Mouse (Mus musculus) heart, adult 9 months (tissue): ENCODE results near the gene Ier2.
"Not testable (repeated sequence)": the region's sequence is repeated elsewhere in the genome, so short reads cannot be mapped to it uniquely, and the experiment has no call there.

ENCODE experiments used
- DNase-seq, 2 experiments: peaks; one replicate each; pipeline ENCODE4 v3.0.0; 2022; ENCODE audit warnings: low spot score in 2 of 2

Ier2 gene

DNA sequence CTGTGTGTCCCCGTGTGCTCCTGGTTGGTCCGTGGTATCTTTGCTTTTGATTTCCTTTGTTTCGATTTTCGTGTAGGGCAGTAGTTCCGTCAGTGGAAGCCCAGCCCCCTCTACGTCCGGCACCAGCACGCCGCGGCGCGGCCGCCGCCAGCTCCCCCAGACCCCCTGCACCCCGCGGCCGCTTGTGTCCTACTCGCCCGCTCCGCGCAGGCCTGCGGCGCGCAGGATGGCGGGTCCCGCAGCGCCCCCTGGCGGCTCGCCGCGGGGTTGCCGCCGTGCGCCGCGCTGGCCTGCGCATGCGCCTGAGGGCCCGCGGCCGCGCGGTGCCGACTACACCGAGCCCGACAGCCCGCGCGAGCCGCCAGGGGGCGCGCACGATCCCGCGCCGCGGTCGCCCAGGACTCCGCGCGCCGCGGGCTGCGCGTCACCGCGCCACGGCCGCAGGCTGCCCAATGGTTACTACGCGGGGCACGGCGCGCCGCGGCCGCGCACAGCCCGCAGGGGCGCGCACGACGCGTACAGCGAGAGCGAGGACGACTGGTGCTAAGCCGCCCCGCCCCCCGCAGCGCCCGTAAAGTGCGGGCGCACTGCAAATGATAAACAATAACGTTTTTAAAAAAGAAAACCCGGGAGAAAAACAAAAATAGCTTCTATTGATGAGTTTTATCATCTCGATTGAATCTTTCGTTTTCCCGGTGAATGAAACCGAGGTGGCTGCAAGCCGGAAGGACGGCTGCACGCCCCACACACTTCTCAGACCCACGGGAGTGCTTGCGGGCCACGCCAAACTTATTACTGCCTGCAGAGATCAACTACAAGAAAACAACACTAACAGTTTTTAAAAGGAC, 23.3 kb downstream of the Ier2 start:
- DNase-seq: peak; percentile 94 to 95

GRCm38 (mm10) chr8:84638555-84639161, 24.0 kb downstream of the Ier2 start:
- DNase-seq: peak in 1 of 2 experiments; percentile 51

GRCm38 (mm10) chr8:84637946-84638554, 24.6 kb downstream of the Ier2 start:
- DNase-seq: no peak

GRCm38 (mm10) chr8:84636051-84636691, 26.5 kb downstream of the Ier2 start:
- no peak for DNase-seq

DNA sequence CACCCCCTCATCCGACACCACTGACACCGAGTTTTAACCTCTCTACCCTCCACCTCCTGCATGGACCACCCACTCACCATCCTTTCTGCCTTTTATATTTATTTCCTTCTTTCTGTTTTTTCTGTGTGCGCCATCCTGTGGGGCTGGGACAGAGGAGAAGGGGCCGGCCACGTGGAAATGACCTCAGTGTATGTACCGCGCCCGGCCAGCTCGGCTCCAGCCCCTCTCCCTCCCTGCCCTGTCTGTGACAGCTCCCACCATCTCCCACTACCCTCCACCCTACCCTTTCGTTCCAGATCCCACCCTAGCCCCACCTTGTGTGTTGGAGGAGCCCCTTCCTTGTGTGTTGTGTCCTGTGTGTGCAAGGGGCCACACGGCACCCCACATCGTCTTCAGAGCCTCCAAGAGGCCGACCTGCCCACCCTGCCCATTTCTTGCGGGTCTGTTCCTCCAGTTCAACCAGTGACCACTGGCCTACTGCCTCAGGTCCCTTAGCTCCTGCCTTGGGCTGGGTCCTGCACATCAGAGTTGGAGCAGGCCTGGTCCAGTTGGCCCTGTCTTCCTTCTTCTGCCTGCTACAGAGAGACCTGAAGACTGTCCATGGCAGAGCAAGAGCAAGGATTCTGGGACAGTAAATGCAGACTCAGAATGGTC, 27.1 kb downstream of the Ier2 start:
- no peak for DNase-seq

GRCm38 (mm10) chr8:84634849-84635304, 27.8 kb downstream of the Ier2 start:
- peak; percentile 65 to 69 for DNase-seq

- DNase-seq: no peak
These were observed 28.6 kb downstream of the Ier2 start for GRCm38 (mm10) chr8:84633841-84634584.

GRCm38 (mm10) chr8:84631813-84632212, 30.8 kb downstream of the Ier2 start:
- DNase-seq: no peak

GRCm38 (mm10) chr8:84630145-84630544, 32.5 kb downstream of the Ier2 start:
- DNase-seq: no peak

- DNase-seq: no peak
These were observed 33.1 kb downstream of the Ier2 start for GRCm38 (mm10) chr8:84629586-84629985.

- DNase-seq: not testable (repeated sequence)
These were observed 39.2 kb downstream of the Ier2 start for GRCm38 (mm10) chr8:84623425-84623824.

DNA sequence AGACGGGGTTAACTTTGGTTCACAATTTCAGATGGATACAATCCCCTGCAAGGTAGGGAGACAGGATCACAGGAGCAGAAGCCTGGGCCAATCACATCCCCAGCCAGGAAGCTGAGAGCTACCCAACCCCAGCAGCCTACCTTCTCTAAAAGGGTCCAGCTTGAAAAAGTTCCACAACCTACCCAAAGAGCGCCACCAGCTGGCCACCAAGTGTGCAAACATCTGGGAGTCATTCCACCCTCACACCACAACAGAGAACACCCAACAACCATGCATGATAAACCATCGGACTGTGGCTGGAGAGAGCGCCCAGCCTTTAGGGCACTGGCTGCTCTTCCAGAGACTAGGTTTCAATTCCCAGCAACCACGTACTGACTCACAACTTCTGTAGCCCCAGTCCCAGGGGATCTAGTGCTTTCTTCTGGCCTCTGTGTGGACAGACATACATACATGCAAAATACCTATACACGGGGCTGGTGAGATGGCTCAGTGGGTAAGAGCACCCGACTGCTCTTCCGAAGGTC, 41.5 kb downstream of the Ier2 start:
- DNase-seq: no peak

DNA sequence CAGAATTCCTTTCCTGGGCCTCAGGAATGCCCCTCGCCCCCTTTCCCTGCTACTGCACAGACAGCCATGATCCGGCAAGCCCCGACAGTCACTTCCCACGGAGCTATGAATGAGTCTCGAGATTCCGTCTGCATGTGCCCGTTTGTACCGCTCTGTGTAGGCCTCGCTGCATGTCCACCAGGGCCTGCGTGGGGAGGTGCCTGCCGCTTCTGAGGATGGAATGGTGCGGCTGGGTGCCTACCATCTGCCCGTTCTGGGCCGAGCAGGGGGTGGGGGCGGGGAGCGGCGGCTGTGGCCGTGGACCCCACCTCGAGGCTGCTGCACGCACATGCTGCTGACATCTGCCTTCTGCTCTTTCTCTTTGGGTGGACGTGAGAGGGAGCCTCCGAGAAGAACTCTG, 45.6 kb downstream of the Ier2 start:
- no peak for DNase-seq

DNA sequence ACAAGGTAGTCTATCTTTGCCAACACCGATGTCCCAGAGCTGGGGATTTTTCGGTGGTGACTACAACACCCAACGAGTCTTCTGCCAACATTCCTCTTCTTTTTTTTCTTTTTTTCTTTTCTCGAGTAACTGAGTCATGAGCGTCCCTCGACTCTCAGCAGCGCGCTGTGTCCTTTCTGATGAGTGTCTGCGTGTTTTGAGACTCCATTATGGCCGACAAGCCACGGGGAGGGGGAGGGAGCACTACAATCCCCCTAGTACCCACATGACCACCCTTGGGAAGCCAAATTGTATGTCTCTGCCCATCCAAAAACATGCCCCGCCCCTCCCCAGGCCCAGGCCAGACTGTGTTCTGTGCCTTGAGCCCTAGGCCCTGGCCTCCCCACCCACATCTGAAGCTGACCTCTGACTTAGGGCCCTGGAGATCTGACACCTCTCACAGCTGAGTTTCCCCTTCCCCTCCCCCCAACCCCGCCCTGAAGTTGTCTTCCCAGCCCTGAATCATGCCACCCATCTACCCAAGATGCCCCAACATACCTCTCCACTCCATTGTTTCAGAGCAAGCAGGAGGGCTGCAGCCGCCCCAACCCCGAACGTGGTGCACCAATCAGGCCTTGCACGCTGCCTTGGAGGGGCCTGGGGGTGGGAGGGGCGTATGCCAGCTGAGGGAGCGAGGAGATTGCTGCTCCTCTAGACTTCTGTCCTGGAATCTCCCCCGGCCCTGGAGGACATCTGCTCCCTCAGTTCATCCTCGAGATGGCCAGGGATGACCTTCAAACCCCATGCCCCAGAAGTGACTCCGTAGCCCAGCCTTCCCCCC, 46.8 kb downstream of the Ier2 start:
- no peak for DNase-seq

- no peak for DNase-seq
These were observed 48.0 kb downstream of the Ier2 start for GRCm38 (mm10) chr8:84614512-84615223.
